Mouse (Mus musculus) cerebellum, postnatal 25 days (tissue): ENCODE results near the gene Rad51b.

Experiments
- DNase-seq, 2 experiments: peaks; one replicate each; pipeline ENCODE4 v3.0.0; 2021; ENCODE audit warnings: mixed read lengths in 2 of 2

Rad51b gene

GRCm38 (mm10) chr12:79331722-79332121 lies 34.6 kb downstream of the Rad51b start:
- DNase-seq = no peak

- DNase-seq = no peak
These were observed 41.7 kb downstream of the Rad51b start for GRCm38 (mm10) chr12:79338791-79339190.

GRCm38 (mm10) chr12:79340513-79340912 lies 43.4 kb downstream of the Rad51b start:
- DNase-seq = no peak

GRCm38 (mm10) chr12:79341291-79341845 lies 44.3 kb downstream of the Rad51b start:
- DNase-seq = no peak

- DNase-seq = no peak
These were observed 49.2 kb downstream of the Rad51b start for GRCm38 (mm10) chr12:79346198-79346733.

- DNase-seq = peak; percentile 42 to 68
These were observed 50.6 kb downstream of the Rad51b start for GRCm38 (mm10) chr12:79347643-79348042.

GRCm38 (mm10) chr12:79351461-79351860 lies 54.4 kb downstream of the Rad51b start:
- no peak for DNase-seq

DNA sequence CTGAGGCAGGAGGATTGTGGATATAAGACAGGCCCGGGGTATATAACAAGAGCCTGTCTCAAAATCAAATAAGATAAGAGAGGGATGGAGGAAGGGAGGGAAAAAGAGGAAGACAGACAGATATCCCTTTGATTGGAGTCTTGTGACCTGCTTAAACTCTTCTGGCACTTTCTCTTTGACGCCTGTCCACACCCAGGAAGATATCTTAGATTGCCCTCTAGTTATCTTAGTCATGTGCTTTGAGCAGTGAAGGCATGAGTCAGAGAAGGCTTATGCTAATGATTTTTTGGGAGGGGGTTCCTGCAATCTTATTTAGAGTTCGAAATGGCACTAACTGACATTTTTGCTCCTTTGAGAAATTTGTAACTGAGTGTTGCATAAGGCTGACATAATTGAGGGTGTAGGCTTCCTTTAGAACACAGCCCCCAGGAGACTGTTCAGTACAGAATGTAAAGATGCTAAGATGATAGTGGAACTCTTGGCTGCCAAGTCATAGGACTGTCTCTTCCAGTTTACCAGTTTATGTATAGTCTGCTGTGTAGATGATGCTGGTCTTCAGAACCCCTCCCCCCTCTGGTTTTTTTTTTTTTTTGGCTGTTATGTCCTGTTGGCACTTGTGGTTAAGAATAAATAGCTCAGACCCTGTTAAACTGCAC lies 55.1 kb downstream of the Rad51b start:
- no peak for DNase-seq

GRCm38 (mm10) chr12:79352742-79353114 lies 55.6 kb downstream of the Rad51b start:
- no peak for DNase-seq

- no peak for DNase-seq
These were observed 56.3 kb downstream of the Rad51b start for GRCm38 (mm10) chr12:79353356-79353755.

- no peak for DNase-seq
These were observed 57.5 kb downstream of the Rad51b start for GRCm38 (mm10) chr12:79354621-79355020.

- no peak for DNase-seq
These were observed 59.1 kb downstream of the Rad51b start for GRCm38 (mm10) chr12:79356138-79356537.

- DNase-seq = no peak
These were observed 60.5 kb downstream of the Rad51b start for GRCm38 (mm10) chr12:79357631-79358030.

DNA sequence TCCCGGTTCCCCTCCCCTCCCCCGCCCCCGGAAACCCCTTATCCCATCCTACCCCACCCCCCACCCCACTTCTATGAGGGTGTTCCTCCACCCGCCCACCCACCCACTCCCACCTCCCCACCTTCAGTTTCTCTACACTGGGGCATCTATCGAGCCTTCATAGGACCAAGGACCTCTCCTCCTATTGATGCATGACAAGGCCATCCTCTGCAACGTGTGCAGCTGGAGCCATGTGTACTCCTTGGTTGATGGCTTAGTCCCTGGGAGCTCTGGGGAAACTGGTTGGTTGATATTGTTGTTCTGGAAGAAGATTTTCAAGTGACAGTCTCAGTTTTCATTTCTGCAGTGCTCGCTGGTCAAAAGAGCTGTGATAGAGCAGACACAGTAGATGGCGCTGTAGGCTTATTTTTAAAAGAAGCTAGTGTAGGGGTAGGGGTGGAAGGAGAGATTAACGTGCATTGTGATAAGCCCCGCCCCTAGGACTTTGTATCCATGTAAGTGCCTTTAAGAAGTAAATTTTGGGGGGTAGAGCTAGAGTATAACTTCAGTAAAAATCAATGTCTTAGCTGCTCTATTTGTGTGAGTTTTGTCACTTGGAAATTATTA lies 61.6 kb downstream of the Rad51b start:
- DNase-seq = peak; percentile 41 to 64

DNA sequence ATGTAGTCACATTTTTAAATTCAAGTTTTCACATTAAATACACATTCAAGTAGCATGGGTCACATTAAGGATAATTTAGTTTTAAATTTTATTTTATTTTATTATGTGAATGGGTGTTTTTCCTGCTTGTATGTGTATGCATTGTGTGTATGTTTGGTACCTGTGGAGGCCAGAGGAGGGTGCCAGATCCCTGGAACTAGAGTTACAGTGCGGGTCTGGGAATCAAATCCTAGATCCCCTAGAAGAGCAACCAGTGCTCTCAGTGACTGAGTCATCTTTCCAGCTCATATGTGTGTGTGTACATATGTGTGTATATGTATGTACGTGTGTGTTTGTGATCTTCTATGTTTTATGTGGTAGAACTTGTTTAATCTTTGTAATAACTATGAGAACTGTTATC lies 62.3 kb downstream of the Rad51b start:
- DNase-seq = no peak

GRCm38 (mm10) chr12:79362219-79362618 lies 65.1 kb downstream of the Rad51b start:
- peak in 1 of 2 experiments; percentile 41 for DNase-seq

DNA sequence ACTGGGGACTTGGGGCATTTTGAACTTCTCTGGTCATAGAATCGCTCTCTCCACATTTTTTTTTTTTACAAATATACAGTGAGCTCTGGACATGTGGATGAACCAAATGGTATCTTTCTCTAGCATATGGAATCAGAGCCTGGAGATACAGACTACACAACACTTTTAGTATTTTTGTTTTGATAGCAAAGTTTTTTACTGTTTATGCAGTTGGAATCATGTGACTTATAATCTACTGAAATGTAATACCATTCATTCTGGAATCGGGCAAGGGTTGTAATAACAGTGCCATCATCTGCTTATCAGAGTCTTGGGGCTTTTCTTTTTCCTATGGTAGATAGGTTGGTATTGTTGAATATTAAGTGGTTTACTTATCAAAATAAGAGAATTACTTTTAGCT lies 67.2 kb downstream of the Rad51b start:
- DNase-seq = no peak

- DNase-seq = no peak
These were observed 71.7 kb downstream of the Rad51b start for GRCm38 (mm10) chr12:79368818-79369217.

GRCm38 (mm10) chr12:79369512-79370165 lies 72.6 kb downstream of the Rad51b start:
- no peak for DNase-seq

DNA sequence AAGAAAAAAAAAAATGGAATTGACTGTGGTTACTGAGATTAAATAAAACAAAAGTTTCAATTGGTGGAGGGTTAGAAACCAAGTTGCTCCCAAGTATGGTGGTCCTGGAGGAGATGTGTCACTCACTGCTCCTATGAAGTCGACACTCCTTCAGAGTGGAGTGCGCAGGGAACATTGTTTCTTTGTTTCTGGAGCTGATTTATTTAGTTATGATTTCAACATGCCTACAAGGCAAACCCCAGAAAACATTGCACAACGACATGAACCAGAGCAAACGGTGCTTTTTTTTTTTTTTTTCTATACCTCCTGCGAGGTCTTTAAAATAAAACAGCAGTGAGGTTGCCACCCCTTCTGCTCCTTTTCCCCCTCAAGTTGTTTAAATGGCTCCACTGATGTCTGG lies 75.6 kb downstream of the Rad51b start:
- DNase-seq = no peak

GRCm38 (mm10) chr12:79377378-79377777 lies 80.3 kb downstream of the Rad51b start:
- DNase-seq = no peak

DNA sequence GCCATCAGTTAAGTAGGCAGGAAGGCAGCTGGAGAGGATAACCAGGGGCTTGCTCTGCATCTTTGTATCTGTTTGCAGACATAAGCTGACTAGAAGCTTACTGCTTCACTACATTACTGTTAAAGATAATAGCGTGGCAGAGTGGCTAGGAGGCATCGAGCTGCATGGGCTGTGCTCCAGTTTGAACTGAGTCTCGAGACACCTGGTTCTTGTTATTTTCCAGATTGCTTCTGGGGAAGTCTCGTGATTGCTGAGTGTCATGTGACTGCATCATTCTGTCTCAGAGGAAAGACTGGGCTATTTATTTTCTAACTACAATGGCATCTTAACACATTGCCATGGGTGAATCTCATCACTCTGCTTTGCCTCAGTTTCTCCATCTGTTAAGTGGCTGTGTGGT lies 80.8 kb downstream of the Rad51b start:
- DNase-seq = no peak

DNA sequence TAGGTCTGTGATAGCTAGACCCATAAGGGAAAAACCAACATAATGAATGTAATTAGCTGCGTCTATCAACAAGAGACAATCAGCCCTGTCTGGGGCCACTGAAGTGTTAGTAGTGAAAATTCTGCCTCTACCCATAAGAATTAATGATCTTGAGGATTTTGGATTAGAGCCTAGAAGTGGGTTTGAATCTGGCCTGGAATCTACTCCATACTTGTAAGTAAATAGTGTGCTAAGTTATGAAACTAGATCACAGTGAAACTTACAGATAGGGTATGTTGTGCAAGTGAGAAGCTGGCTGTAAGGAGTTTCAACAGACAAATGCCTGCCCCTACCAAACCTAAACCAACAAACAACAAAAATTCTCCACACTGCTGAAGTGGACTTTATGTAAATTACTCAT lies 83.1 kb downstream of the Rad51b start:
- no peak for DNase-seq

- no peak for DNase-seq
These were observed 84.4 kb downstream of the Rad51b start for GRCm38 (mm10) chr12:79381489-79381888.
